Mouse (Mus musculus): ENCODE results near the gene Tnnt3. TPM values are rescaled to one million over a fixed set of nuclear protein-coding genes. Genes with fewer than 3 reads are reported as not detected.

The Tnnt3 gene
- polyA plus RNA-seq, 1 experiment from 2014 or later = 2.6 TPM

GRCm38 (mm10) chr7:142484780-142485179, 13.9 kb upstream of the Tnnt3 start:
- Histone ChIP-seq H3K27ac (ENCODE audit: low read length) (peak overlapping the region; percentile 97; the same call in 1 of the 2 replicates), H3K9ac (replicated peaks; ENCODE audit: low read depth, low read length) (no peak overlapping the region), H3K4me1 (ENCODE audit: control insufficient read depth, insufficient read depth, low read length) (peaks cover 65% of the 10 kb centered on the region), H3K27me3 (ENCODE audit: control insufficient read depth, insufficient read depth, low read length) (no peaks in the 10 kb centered on the region), H3K9me3 (ENCODE audit: control insufficient read depth, low read depth, low read length) (no peaks in the 10 kb centered on the region), H3K4me2 (replicated peaks; ENCODE audit: low read depth, low read length) (no peak overlapping the region), H3K36me3 (ENCODE audit: control insufficient read depth, insufficient read depth, low read length) (peaks cover 30% of the 10 kb centered on the region), H3K4me3 (ENCODE audit: low read depth, low read length) (no peak overlapping the region)
- 77% methylated on average over 12 of the region's 12 CpGs for WGBS
- no peak for ATAC-seq (ENCODE audit: insufficient number of reproducible peaks, insufficient read depth, low FRiP score, low read depth)

DNA sequence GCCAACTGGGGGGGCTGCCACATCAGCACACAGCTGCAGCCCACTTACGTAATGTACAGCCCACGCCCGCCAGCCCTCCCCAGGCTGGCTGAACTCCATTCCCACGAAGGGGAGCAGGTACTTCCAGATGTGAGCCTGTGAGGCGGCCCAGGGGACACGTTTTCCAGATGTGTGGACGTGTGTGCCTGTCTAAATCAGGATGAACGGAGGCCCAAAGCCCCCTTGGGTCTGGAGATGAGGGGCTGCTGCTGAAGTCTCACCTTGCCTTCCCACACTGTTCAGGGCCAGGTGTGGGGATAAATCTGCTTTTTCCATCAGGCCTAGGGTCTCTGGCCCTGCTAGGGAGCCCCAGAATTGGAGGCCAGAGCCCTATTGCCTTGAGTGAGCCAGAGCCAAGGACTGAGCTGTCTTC, 11.9 kb upstream of the Tnnt3 start:
- no peak for ATAC-seq (ENCODE audit: insufficient number of reproducible peaks, insufficient read depth, low FRiP score, low read depth)
- no peak overlapping the region for H3K4me3 ChIP-seq (ENCODE audit: low read depth, low read length)
- peaks cover 48% of the 10 kb centered on the region for H3K4me1 ChIP-seq (ENCODE audit: control insufficient read depth, insufficient read depth, low read length)
- 52% methylated on average over 8 of the region's 8 CpGs for WGBS
- H3K9ac ChIP-seq (replicated peaks; ENCODE audit: low read depth, low read length) = peak overlapping the region; percentile 49
- peak overlapping the region; percentile 77 for H3K27ac ChIP-seq (ENCODE audit: low read length)
- no peaks in the 10 kb centered on the region for H3K27me3 ChIP-seq (ENCODE audit: control insufficient read depth, insufficient read depth, low read length)
- H3K36me3 ChIP-seq (ENCODE audit: control insufficient read depth, insufficient read depth, low read length) = peaks cover 50% of the 10 kb centered on the region
- no peak overlapping the region for H3K4me2 ChIP-seq (replicated peaks; ENCODE audit: low read depth, low read length)
- no peaks in the 10 kb centered on the region for H3K9me3 ChIP-seq (ENCODE audit: control insufficient read depth, low read depth, low read length)

DNA sequence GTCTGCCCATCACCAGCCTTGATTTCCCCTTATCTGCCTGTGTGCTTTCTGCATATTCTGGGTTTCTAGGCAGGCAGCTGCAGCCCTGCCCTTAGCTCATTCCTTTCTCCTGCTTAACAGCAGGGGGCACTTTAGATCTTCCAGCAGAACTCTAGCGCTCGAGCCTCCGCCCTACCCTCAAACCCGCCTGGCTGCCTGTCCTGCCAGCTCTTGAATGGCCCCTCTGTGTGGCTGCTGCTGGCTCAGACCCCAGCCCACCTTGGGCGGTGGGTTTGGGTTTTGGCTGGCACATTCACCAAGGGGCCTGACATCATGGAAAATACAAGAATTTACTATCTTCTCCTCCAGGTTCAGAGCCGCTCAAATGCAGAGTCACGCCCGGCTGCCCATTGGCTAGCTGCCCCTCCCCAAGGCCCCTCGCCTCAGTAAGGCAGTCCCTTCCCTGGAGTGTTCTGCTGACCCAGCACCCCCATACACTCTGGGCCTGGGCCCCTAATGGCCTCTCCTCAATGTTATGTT, 11.2 kb upstream of the Tnnt3 start:
- ATAC-seq (ENCODE audit: insufficient number of reproducible peaks, insufficient read depth, low FRiP score, low read depth) = 0 out of 2 replicates have a peak, but pooled peaks have one; percentile 19

GRCm38 (mm10) chr7:142488053-142488452, 10.6 kb upstream of the Tnnt3 start:
- Histone ChIP-seq H3K4me2 (replicated peaks; ENCODE audit: low read depth, low read length) (no peak overlapping the region), H3K4me3 (ENCODE audit: low read depth, low read length) (no peak overlapping the region), H3K9me3 (ENCODE audit: control insufficient read depth, low read depth, low read length) (no peaks in the 10 kb centered on the region), H3K36me3 (ENCODE audit: control insufficient read depth, insufficient read depth, low read length) (peaks cover 57% of the 10 kb centered on the region), H3K4me1 (ENCODE audit: control insufficient read depth, insufficient read depth, low read length) (peaks cover 42% of the 10 kb centered on the region), H3K27me3 (ENCODE audit: control insufficient read depth, insufficient read depth, low read length) (no peaks in the 10 kb centered on the region), H3K9ac (replicated peaks; ENCODE audit: low read depth, low read length) (no peak overlapping the region), H3K27ac (ENCODE audit: low read length) (peak overlapping the region; percentile 77; the same call in 1 of the 2 replicates)
- ATAC-seq (ENCODE audit: insufficient number of reproducible peaks, insufficient read depth, low FRiP score, low read depth) = no peak
- WGBS = 63% methylated on average over 3 of the region's 3 CpGs

More for the DNA sequence above, 11.2 kb upstream of the Tnnt3 start:
- H3K27me3 ChIP-seq (ENCODE audit: control insufficient read depth, insufficient read depth, low read length) = no peaks in the 10 kb centered on the region
- H3K4me3 ChIP-seq (ENCODE audit: low read depth, low read length) = no peak overlapping the region
- 13% methylated on average over 9 of the region's 9 CpGs for WGBS
- peak overlapping the region; percentile 10; the same call in 1 of the 2 replicates for H3K4me2 ChIP-seq (replicated peaks; ENCODE audit: low read depth, low read length)
- H3K4me1 ChIP-seq (ENCODE audit: control insufficient read depth, insufficient read depth, low read length) = peaks cover 46% of the 10 kb centered on the region
- H3K9ac ChIP-seq (replicated peaks; ENCODE audit: low read depth, low read length) = peak overlapping the region; percentile 49
- H3K9me3 ChIP-seq (ENCODE audit: control insufficient read depth, low read depth, low read length) = no peaks in the 10 kb centered on the region
- H3K27ac ChIP-seq (ENCODE audit: low read length) = peak overlapping the region; percentile 77
- peaks cover 56% of the 10 kb centered on the region for H3K36me3 ChIP-seq (ENCODE audit: control insufficient read depth, insufficient read depth, low read length)

GRCm38 (mm10) chr7:142493535-142493934, 5.1 kb upstream of the Tnnt3 start:
- no peak overlapping the region for H3K4me2 ChIP-seq (replicated peaks; ENCODE audit: low read depth, low read length)
- WGBS = 33% methylated on average over 8 of the region's 8 CpGs
- H3K4me3 ChIP-seq (ENCODE audit: low read depth, low read length) = no peak overlapping the region
- no peaks in the 10 kb centered on the region for H3K9me3 ChIP-seq (ENCODE audit: control insufficient read depth, low read depth, low read length)
- no peak overlapping the region for H3K9ac ChIP-seq (replicated peaks; ENCODE audit: low read depth, low read length)
- peaks cover 11% of the 10 kb centered on the region; the same call in 1 of the 2 replicates for H3K4me1 ChIP-seq (ENCODE audit: control insufficient read depth, insufficient read depth, low read length)
- ATAC-seq (ENCODE audit: insufficient number of reproducible peaks, insufficient read depth, low FRiP score, low read depth) = no peak
- H3K27me3 ChIP-seq (ENCODE audit: control insufficient read depth, insufficient read depth, low read length) = no peaks in the 10 kb centered on the region
- peaks cover 48% of the 10 kb centered on the region for H3K36me3 ChIP-seq (ENCODE audit: control insufficient read depth, insufficient read depth, low read length)
- H3K27ac ChIP-seq (ENCODE audit: low read length) = peak overlapping the region; percentile 82; the same call in 1 of the 2 replicates

DNA sequence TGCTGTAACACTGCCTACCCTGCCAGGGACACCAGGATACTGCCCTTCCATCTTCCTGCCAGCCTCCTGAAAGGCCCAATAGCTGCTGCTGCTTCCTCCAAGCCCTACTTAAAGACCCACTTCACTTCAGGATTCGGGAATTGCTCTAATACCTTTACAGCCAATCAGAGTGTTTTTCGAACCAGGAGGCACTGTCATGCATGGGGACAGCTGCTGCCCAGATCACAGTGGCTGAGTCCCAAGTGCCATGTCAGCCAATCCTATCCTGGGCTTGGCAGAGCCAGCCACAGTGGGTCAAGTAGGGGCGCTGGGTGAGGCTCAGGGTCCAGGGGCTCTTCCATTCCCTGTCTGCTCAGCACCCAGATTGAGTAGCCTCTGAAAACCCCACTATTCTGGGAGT, 2.5 kb upstream of the Tnnt3 start:
- ATAC-seq (ENCODE audit: insufficient number of reproducible peaks, insufficient read depth, low FRiP score, low read depth) = no peak
- Histone ChIP-seq H3K36me3 (ENCODE audit: control insufficient read depth, insufficient read depth, low read length) (peaks cover 21% of the 10 kb centered on the region), H3K4me3 (ENCODE audit: low read depth, low read length) (no peak overlapping the region), H3K4me2 (replicated peaks; ENCODE audit: low read depth, low read length) (no peak overlapping the region), H3K9me3 (ENCODE audit: control insufficient read depth, low read depth, low read length) (no peaks in the 10 kb centered on the region), H3K27ac (ENCODE audit: low read length) (no peak overlapping the region), H3K9ac (replicated peaks; ENCODE audit: low read depth, low read length) (no peak overlapping the region), H3K27me3 (ENCODE audit: control insufficient read depth, insufficient read depth, low read length) (no peaks in the 10 kb centered on the region), H3K4me1 (ENCODE audit: control insufficient read depth, insufficient read depth, low read length) (peaks cover 18% of the 10 kb centered on the region; the same call in 1 of the 2 replicates)
- 78% methylated on average over 3 of the region's 3 CpGs for WGBS

GRCm38 (mm10) chr7:142496800-142497199, 1.8 kb upstream of the Tnnt3 start:
- Histone ChIP-seq H3K27ac (ENCODE audit: low read length) (no peak overlapping the region), H3K27me3 (ENCODE audit: control insufficient read depth, insufficient read depth, low read length) (no peaks in the 10 kb centered on the region), H3K4me1 (ENCODE audit: control insufficient read depth, insufficient read depth, low read length) (peaks cover 18% of the 10 kb centered on the region; the same call in 1 of the 2 replicates), H3K4me3 (ENCODE audit: low read depth, low read length) (no peak overlapping the region), H3K9ac (replicated peaks; ENCODE audit: low read depth, low read length) (no peak overlapping the region), H3K4me2 (replicated peaks; ENCODE audit: low read depth, low read length) (no peak overlapping the region), H3K36me3 (ENCODE audit: control insufficient read depth, insufficient read depth, low read length) (peaks cover 15% of the 10 kb centered on the region), H3K9me3 (ENCODE audit: control insufficient read depth, low read depth, low read length) (no peaks in the 10 kb centered on the region)
- ATAC-seq (ENCODE audit: insufficient number of reproducible peaks, insufficient read depth, low FRiP score, low read depth) = no peak
- 86% methylated on average over 5 of the region's 5 CpGs for WGBS

DNA sequence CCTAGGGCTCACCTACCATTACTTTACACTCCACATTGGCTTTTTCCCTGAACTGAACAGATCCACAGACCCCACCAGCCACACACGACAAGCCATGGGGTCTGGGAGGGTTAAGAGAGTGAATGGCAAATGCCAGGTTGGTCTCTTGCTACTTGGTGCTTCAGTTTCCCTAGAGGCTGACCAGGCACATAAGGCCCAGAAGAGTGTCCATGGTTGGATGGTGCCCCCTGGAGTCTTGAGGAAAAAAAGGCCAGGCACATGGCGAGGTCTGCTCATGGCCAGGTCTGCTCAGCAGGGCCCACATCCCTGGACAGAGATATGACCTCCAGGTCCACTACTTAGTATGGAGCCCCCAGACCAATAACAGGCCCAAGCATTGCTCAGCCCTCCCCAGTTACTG, 861 bp upstream of the Tnnt3 start:
- ATAC-seq (ENCODE audit: insufficient number of reproducible peaks, insufficient read depth, low FRiP score, low read depth) = no peak
- peaks cover 15% of the 10 kb centered on the region; the same call in 1 of the 2 replicates for H3K4me1 ChIP-seq (ENCODE audit: control insufficient read depth, insufficient read depth, low read length)
- no peak overlapping the region for H3K27ac ChIP-seq (ENCODE audit: low read length)
- H3K4me3 ChIP-seq (ENCODE audit: low read depth, low read length) = no peak overlapping the region
- WGBS = 98% methylated on average over 2 of the region's 2 CpGs
- no peak overlapping the region for H3K9ac ChIP-seq (replicated peaks; ENCODE audit: low read depth, low read length)
- H3K27me3 ChIP-seq (ENCODE audit: control insufficient read depth, insufficient read depth, low read length) = no peaks in the 10 kb centered on the region
- H3K36me3 ChIP-seq (ENCODE audit: control insufficient read depth, insufficient read depth, low read length) = peaks cover 8% of the 10 kb centered on the region; the same call in 1 of the 2 replicates
- H3K4me2 ChIP-seq (replicated peaks; ENCODE audit: low read depth, low read length) = no peak overlapping the region
- no peaks in the 10 kb centered on the region for H3K9me3 ChIP-seq (ENCODE audit: control insufficient read depth, low read depth, low read length)

Data from stomach, embryonic 14.5 days (tissue).